Mouse (Mus musculus) cerebellum, postnatal 25 days (tissue): ENCODE measurements around the gene Fam57b.
A peak's percentile ranks its signal among the peaks of the same experiment; 100 is the strongest.
"Not testable (repeated sequence)": the region's sequence is repeated elsewhere in the genome, so short reads cannot be mapped to it uniquely, and the experiment has no call there.

Experiments
- DNase-seq, 2 experiments: peaks; one replicate each; pipeline ENCODE4 v3.0.0; 2021; ENCODE audit warnings: mixed read lengths in 2 of 2

Gene Fam57b

GRCm38 (mm10) chr7:126778147-126778546 lies 19.3 kb upstream of the Fam57b start:
- DNase-seq = peak; percentile 26 to 49

- DNase-seq = not testable (repeated sequence)
Measured at GRCm38 (mm10) chr7:126779101-126779500, 18.4 kb upstream of the Fam57b start.

- peak; percentile 88 to 95 for DNase-seq
Measured at GRCm38 (mm10) chr7:126779983-126780970, 17.2 kb upstream of the Fam57b start.

- DNase-seq = peak in 1 of 2 experiments; percentile 61
Measured at GRCm38 (mm10) chr7:126780971-126781635, 16.4 kb upstream of the Fam57b start, which contains the start of gene Tbx6. Gene Tbx6 (plus strand): TSS chr7:126781483.

GRCm38 (mm10) chr7:126781661-126782370 lies 15.7 kb upstream of the Fam57b start:
- no peak for DNase-seq

- DNase-seq = no peak
Measured at GRCm38 (mm10) chr7:126782693-126783092, 14.8 kb upstream of the Fam57b start.

GRCm38 (mm10) chr7:126784469-126784868 lies 13.0 kb upstream of the Fam57b start:
- no peak for DNase-seq

GRCm38 (mm10) chr7:126785056-126785455 lies 12.4 kb upstream of the Fam57b start:
- DNase-seq = no peak

- no peak for DNase-seq
Measured at GRCm38 (mm10) chr7:126786142-126786541, 11.3 kb upstream of the Fam57b start.

- no peak for DNase-seq
Measured at GRCm38 (mm10) chr7:126789141-126789540, 8.3 kb upstream of the Fam57b start.

GRCm38 (mm10) chr7:126791851-126792720 lies 5.4 kb upstream of the Fam57b start, which contains the start of gene Ppp4c:
Gene Ppp4c (minus strand): TSS chr7:126792496.
- peak; percentile 96 to 98 for DNase-seq

- DNase-seq = no peak
Measured at GRCm38 (mm10) chr7:126792721-126793443, 4.6 kb upstream of the Fam57b start.

- DNase-seq = no peak
Measured at GRCm38 (mm10) chr7:126793456-126794270, 3.8 kb upstream of the Fam57b start.

GRCm38 (mm10) chr7:126794271-126794605 lies 3.2 kb upstream of the Fam57b start:
- no peak for DNase-seq

GRCm38 (mm10) chr7:126795387-126796317 lies 1.8 kb upstream of the Fam57b start:
- DNase-seq = peak in 1 of 2 experiments; percentile 42

- peak; percentile 64 to 74 for DNase-seq
Measured at GRCm38 (mm10) chr7:126796350-126796932, 1.0 kb upstream of the Fam57b start.

GRCm38 (mm10) chr7:126798127-126799049 lies 920 bp downstream of the Fam57b start:
- DNase-seq = peak; percentile 47 to 63

- DNase-seq = peak; percentile 97 to 98
Measured at GRCm38 (mm10) chr7:126799050-126799467, 1.6 kb downstream of the Fam57b start.
